Mouse (Mus musculus) embryo, embryonic 11.5 days (tissue): ENCODE data around the gene Sdc3.

Source experiments
- DNase-seq: peaks from one replicate; pipeline ENCODE4 v3.0.0-alpha.2; 2012; ENCODE audit warnings: low read depth, low spot score

The Sdc3 gene

GRCm38 (mm10) chr4:130792376-130793179, at the start of gene Sdc3:
TSS of gene Sdc3 (plus strand) at chr4:130792537.
- no peak for DNase-seq

- no peak for DNase-seq
These were observed 48.3 kb upstream of the Sdc3 start for GRCm38 (mm10) chr4:130744058-130744457.

- no peak for DNase-seq
These were observed 46.6 kb upstream of the Sdc3 start for GRCm38 (mm10) chr4:130745561-130746306.

GRCm38 (mm10) chr4:130749566-130749965, 42.8 kb upstream of the Sdc3 start:
- DNase-seq = no peak

GRCm38 (mm10) chr4:130751966-130752365, 40.4 kb upstream of the Sdc3 start:
- DNase-seq = no peak

GRCm38 (mm10) chr4:130752591-130752990, 39.7 kb upstream of the Sdc3 start:
- no peak for DNase-seq

- DNase-seq = no peak
These were observed 38.6 kb upstream of the Sdc3 start for GRCm38 (mm10) chr4:130753755-130754154.

- no peak for DNase-seq
These were observed 37.6 kb upstream of the Sdc3 start for GRCm38 (mm10) chr4:130754776-130755175.

GRCm38 (mm10) chr4:130759875-130760274, 32.5 kb upstream of the Sdc3 start:
- DNase-seq = no peak

GRCm38 (mm10) chr4:130761809-130762208, 30.5 kb upstream of the Sdc3 start:
- DNase-seq = no peak

- no peak for DNase-seq
These were observed 26.8 kb upstream of the Sdc3 start for GRCm38 (mm10) chr4:130765399-130766160.

GRCm38 (mm10) chr4:130766387-130766786, 25.9 kb upstream of the Sdc3 start:
- DNase-seq = no peak

- DNase-seq = no peak
These were observed 25.4 kb upstream of the Sdc3 start for GRCm38 (mm10) chr4:130766926-130767325.

- DNase-seq = no peak
These were observed 18.4 kb upstream of the Sdc3 start for GRCm38 (mm10) chr4:130773899-130774298.

GRCm38 (mm10) chr4:130774822-130775221, 17.5 kb upstream of the Sdc3 start:
- no peak for DNase-seq

- no peak for DNase-seq
These were observed 14.7 kb upstream of the Sdc3 start for GRCm38 (mm10) chr4:130777647-130778046.

GRCm38 (mm10) chr4:130779037-130779436, 13.3 kb upstream of the Sdc3 start:
- DNase-seq = no peak

GRCm38 (mm10) chr4:130782492-130782891, 9.8 kb upstream of the Sdc3 start:
- no peak for DNase-seq

GRCm38 (mm10) chr4:130784755-130785154, 7.6 kb upstream of the Sdc3 start:
- no peak for DNase-seq

GRCm38 (mm10) chr4:130787530-130787929, 4.8 kb upstream of the Sdc3 start:
- no peak for DNase-seq

- DNase-seq = peak; percentile 80
These were observed 2.2 kb upstream of the Sdc3 start for GRCm38 (mm10) chr4:130790180-130790579.

GRCm38 (mm10) chr4:130791811-130792375, 444 bp upstream of the Sdc3 start:
- DNase-seq = no peak
